Mouse (Mus musculus) monocyte, adult 2 months (primary cell): ENCODE results near the gene Mical2.

Source experiments
- DNase-seq, 2 experiments: peaks; one replicate each; pipeline ENCODE4 v3.0.0; 2022; ENCODE audit warnings: low spot score in 2 of 2, low read depth in 1 of 2

Gene Mical2

GRCm38 (mm10) chr7:112208323-112209167 lies 17.1 kb upstream of the Mical2 start:
- DNase-seq, result no peak

- no peak for DNase-seq
Observed at GRCm38 (mm10) chr7:112209621-112210020, 16.0 kb upstream of the Mical2 start.

GRCm38 (mm10) chr7:112212921-112213721 lies 12.5 kb upstream of the Mical2 start:
- DNase-seq, result no peak

GRCm38 (mm10) chr7:112215871-112216270 lies 9.8 kb upstream of the Mical2 start:
- no peak for DNase-seq

GRCm38 (mm10) chr7:112216720-112217119 lies 8.9 kb upstream of the Mical2 start:
- DNase-seq, result no peak

- no peak for DNase-seq
Observed at GRCm38 (mm10) chr7:112217208-112217607, 8.4 kb upstream of the Mical2 start.

- no peak for DNase-seq
Observed at GRCm38 (mm10) chr7:112222733-112223524, 2.7 kb upstream of the Mical2 start.

GRCm38 (mm10) chr7:112224854-112225253 lies 802 bp upstream of the Mical2 start:
- no peak for DNase-seq

GRCm38 (mm10) chr7:112226446-112227265 lies 1.0 kb downstream of the Mical2 start:
- DNase-seq, result no peak

- DNase-seq, result no peak
Observed at GRCm38 (mm10) chr7:112227266-112227562, 1.6 kb downstream of the Mical2 start.

- DNase-seq, result no peak
Observed at GRCm38 (mm10) chr7:112228827-112229498, 3.3 kb downstream of the Mical2 start.

GRCm38 (mm10) chr7:112231731-112232130 lies 6.1 kb downstream of the Mical2 start:
- DNase-seq, result no peak

GRCm38 (mm10) chr7:112233345-112234005 lies 7.8 kb downstream of the Mical2 start:
- DNase-seq, result no peak

GRCm38 (mm10) chr7:112234410-112234809 lies 8.8 kb downstream of the Mical2 start:
- no peak for DNase-seq

- DNase-seq, result no peak
Observed at GRCm38 (mm10) chr7:112235493-112235892, 9.8 kb downstream of the Mical2 start.

- no peak for DNase-seq
Observed at GRCm38 (mm10) chr7:112237211-112237610, 11.6 kb downstream of the Mical2 start.

- DNase-seq, result no peak
Observed at GRCm38 (mm10) chr7:112237868-112238267, 12.2 kb downstream of the Mical2 start.

GRCm38 (mm10) chr7:112238768-112239728 lies 13.4 kb downstream of the Mical2 start:
- no peak for DNase-seq
